Comparison of ENCODE assay signal across 8 mouse cellular contexts in the genomic region with DNA sequence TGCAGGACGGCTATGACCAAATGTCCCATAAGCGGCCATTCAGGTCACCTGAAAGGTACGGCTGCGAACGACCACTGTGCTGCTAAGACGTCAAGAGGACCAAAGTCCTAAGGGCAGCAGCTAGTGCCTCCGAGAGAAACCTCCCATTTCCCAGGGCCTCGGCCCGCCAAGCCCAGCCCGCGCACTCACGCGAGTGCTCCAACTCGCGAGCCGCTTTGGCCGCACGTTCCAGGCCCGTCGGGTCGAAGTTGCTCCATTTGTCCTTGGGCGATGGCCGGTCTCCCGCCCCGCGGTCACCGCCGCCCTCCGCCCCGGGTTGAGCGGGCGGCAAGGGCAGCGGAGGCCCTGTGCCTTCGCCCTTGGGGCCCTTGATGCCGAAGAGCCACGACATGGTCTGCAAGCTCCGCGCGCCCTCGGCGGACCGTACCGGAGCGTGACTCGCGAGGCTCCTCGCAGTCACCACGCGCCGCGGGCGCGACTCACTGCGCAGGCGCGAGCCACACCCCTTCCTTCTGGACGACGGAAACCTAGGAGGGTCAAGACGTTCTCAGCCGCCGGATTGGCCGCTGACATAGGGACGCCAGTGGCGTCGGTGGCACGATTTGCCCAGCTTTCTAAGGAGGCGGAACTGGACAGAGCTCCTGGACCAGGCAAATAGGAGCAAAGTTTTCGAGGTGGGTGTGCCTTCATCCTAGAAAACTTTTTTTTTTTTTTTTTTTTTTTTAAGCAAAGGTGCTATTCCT. TPM values are rescaled to one million over a fixed set of nuclear protein-coding genes. Genes with fewer than 3 reads are reported as not detected.
A peak's percentile ranks its signal among the peaks of the same experiment; 100 is the strongest.
DNase-seq lines count a peak whose midpoint lies in the region; ATAC-seq and TF ChIP-seq lines count a peak whose summit lies in the region.

TSS of gene Atad3a (minus strand) at position 481 of the 743 bp plus-strand sequence.

- peak within 1 kb of the TSS; percentile 76 to 88 for H3K4me3 ChIP-seq in ES-E14 (ENCODE audit: insufficient read depth in 1 of 2, low read depth in 1 of 2, low read length in 2 of 2, poor library complexity in 1 of 2, severe bottlenecking in 1 of 2)
- peak within 1 kb of the TSS; percentile 89 for H3K4me3 ChIP-seq in forebrain, embryonic 15.5 days
- peak within 1 kb of the TSS; percentile 84 for H3K4me3 ChIP-seq in lung, adult 2 months (replicated peaks; ENCODE audit: extremely low read depth, low read depth, low read length)

- peak within 1 kb of the TSS; percentile 35; the same call in 1 of the 2 replicates for H3K27ac ChIP-seq in ES-E14 (ENCODE audit: insufficient read depth, low read depth, low read length, poor library complexity, severe bottlenecking)
- 0 out of 2 replicates have a peak within 1 kb of the TSS, but pooled peaks have one; percentile 7 for H3K27ac ChIP-seq in forebrain, embryonic 15.5 days (replicated peaks)

- no peaks in the 10 kb centered on the region for H3K27me3 ChIP-seq in forebrain, embryonic 15.5 days

- no peaks in the 10 kb centered on the region for H3K9me3 ChIP-seq in ES-E14 (ENCODE audit: control insufficient read depth, insufficient read depth, low read depth, low read length)
- H3K9me3 ChIP-seq in forebrain, embryonic 15.5 days: no peaks in the 10 kb centered on the region

- WGBS in forebrain, embryonic 15.5 days: 2% methylated on average over 68 of the region's 68 CpGs
- under 1% methylated on average over 68 of the region's 68 CpGs for WGBS in lung, adult 2 months

- TF ChIP-seq CTCF in lung, adult 2 months (IDR thresholded peaks at IDR 0.05; ENCODE audit: insufficient read depth, low read length): no peak

- peaks cover 13% of the 10 kb centered on the region for H3K36me3 ChIP-seq in ES-E14 (ENCODE audit: control insufficient read depth, insufficient read depth, low read length, poor library complexity, severe bottlenecking)
- peaks cover 10% of the 10 kb centered on the region for H3K36me3 ChIP-seq in forebrain, embryonic 15.5 days

- peak; percentile 72; the same call in 1 of the 2 replicates for TF ChIP-seq POLR2A in lung, adult 2 months (IDR thresholded peaks at IDR 0.05; ENCODE audit: borderline replicate concordance, extremely low read depth, low read depth, low read length)

- intact Hi-C loops in heart, postnatal 25 days (cut with DNase I): no loop called here

- in situ Hi-C loops in ES-E14 (cut with MboI; ENCODE audit: low sequenced_read_pairs in 2 of 2, unreplicated experiment in 2 of 2): no loop called here

- ATAC-seq in forebrain, embryonic 15.5 days (replicated peaks): peak; percentile 96
- peak; percentile 98 for ATAC-seq in neutrophil, adult 5-6 weeks (ENCODE audit: extremely low read depth, insufficient number of reproducible peaks, low FRiP score, poor library complexity, severe bottlenecking)

- peak within 1 kb of the TSS; percentile 98 for H3K4me2 ChIP-seq in forebrain, embryonic 15.5 days (replicated peaks)

- DNase-seq in ES-E14 (ENCODE audit: low read depth, low spot score): peak; percentile 90
- peak; percentile 96 for DNase-seq in cerebellum, adult 11-12 months
- DNase-seq in heart, postnatal 25 days (ENCODE audit: low spot score): peak; percentile 93
- DNase-seq in layer of hippocampus, adult 18-20 months (ENCODE audit: low spot score in 2 of 2): peak; percentile 95 to 98
- DNase-seq in lung, adult 2 months: peak; percentile 97
- DNase-seq in thymus, adult 18-20 months: peak; percentile 89 to 92

- peaks cover 2 to 3% of the 10 kb centered on the region in 2 experiments; a peak in 3 of 4 replicates for H3K4me1 ChIP-seq in ES-E14 (ENCODE audit: control insufficient read depth in 2 of 2, insufficient read depth in 2 of 2, low read length in 2 of 2, poor library complexity in 1 of 2)
- peaks cover 28% of the 10 kb centered on the region for H3K4me1 ChIP-seq in forebrain, embryonic 15.5 days
- H3K4me1 ChIP-seq in lung, adult 2 months (ENCODE audit: control insufficient read depth, insufficient read depth, low read length): peaks cover 9% of the 10 kb centered on the region

- peak within 1 kb of the TSS; percentile 93 for H3K9ac ChIP-seq in ES-E14 (ENCODE audit: insufficient read depth, low read depth, low read length, poor library complexity, severe bottlenecking)
- H3K9ac ChIP-seq in forebrain, embryonic 15.5 days (replicated peaks): peak within 1 kb of the TSS; percentile 73

TF ChIP-seq in ES-E14, 5 proteins besides CTCF, POLR2A, EP300 and RAD21:
- no peak for TF ChIP-seq MAFK (IDR thresholded peaks at IDR 0.05; ENCODE audit: insufficient read depth, low read depth, low read length)
- no peak for TF ChIP-seq ZC3H11A (IDR thresholded peaks at IDR 0.05; ENCODE audit: borderline replicate concordance, low read depth, low read length)
- peak; percentile 52; the same call in 1 of the 2 replicates for TF ChIP-seq HCFC1 (IDR thresholded peaks at IDR 0.05; ENCODE audit: borderline replicate concordance, insufficient read depth, low read length)
- 0 out of 2 replicates have a peak, but pooled peaks have one; percentile 29 for TF ChIP-seq CHD2 (IDR thresholded peaks at IDR 0.05; ENCODE audit: low read depth, low read length)
- peak; percentile 98 for TF ChIP-seq ZNF384 (IDR thresholded peaks at IDR 0.05; ENCODE audit: low read depth, low read length)
TF ChIP-seq in ES-E14: peak in this region for 3.

RNA-seq across cellular contexts. Expression of gene Atad3a, which starts in this region (rescaled TPM):
- 169 and 267 TPM in 2 replicates for total RNA-seq in ES-E14 (2012; rRNA removed)
- polyA plus RNA-seq in forebrain, embryonic 15.5 days (2015; fragmentation: Nextera tagmentation; extraction: Ambion mirVana): 91.0 TPM in 2 replicates
- 10 to 100 TPM; 49.6 to 50.3 TPM for total RNA-seq in heart, postnatal 25 days (2021)
- total RNA-seq in layer of hippocampus, adult 18-20 months (2021): 10 to 100 TPM; 50.6 to 50.9 TPM
- polyA plus RNA-seq in lung, adult 2 months (2012; rRNA removed): 44.5 and 48.4 TPM in 2 replicates
- total RNA-seq in neutrophil, adult 5-6 weeks (2017): 41.5 and 55.2 TPM in 2 replicates

Comparison
In these comparisons a context has a peak if more than half of its experiments do, and no peak if none do; other contexts are left out.
1. Peak in every context shown above with its lines: DNase-seq, ATAC-seq, H3K4me3 ChIP-seq and H3K27ac ChIP-seq.